Mouse (Mus musculus): ENCODE measurements around the gene Acsl4. TPM values are rescaled to one million over a fixed set of nuclear protein-coding genes. Genes with fewer than 3 reads are reported as not detected.

Gene Acsl4
- polyA plus RNA-seq, 1 experiment from 2014 or later = 25.5 TPM

DNA sequence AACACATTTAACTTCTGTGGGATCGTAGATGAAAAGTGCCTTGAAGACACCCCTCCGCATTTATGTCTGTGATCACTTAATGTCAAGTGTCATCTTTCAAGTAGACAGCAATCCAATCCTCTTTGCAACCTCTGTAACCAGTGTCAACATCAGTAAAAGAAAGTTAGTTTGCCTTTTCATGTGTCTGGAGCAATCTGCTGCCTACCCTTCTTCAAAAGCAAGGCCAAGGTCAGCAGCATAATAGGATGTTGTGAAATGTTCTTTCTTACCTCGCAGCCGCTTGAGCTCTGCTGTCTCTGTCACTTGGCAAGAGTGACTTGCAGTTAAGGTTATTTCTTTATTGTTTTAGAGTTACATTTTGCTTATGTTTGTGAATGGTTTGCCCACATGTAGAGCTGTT is 14.8 kb downstream of the Acsl4 start:
- Histone ChIP-seq H3K9me3 (ENCODE audit: control insufficient read depth, low read length) (no peaks in the 10 kb centered on the region), H3K4me3 (ENCODE audit: low read length) (no peak overlapping the region), H3K27ac (ENCODE audit: low read depth, low read length) (no peak overlapping the region), H3K36me3 (ENCODE audit: control insufficient read depth, insufficient read depth, low read length) (no peaks in the 10 kb centered on the region), H3K27me3 (replicated peaks; ENCODE audit: control insufficient read depth, insufficient read depth, low read length) (no peaks in the 10 kb centered on the region), H3K4me2 (ENCODE audit: low read length) (no peak overlapping the region), H3K4me1 (ENCODE audit: control insufficient read depth, insufficient read depth, low read depth, low read length) (no peaks in the 10 kb centered on the region), H3K9ac (ENCODE audit: low read depth, low read length) (no peak overlapping the region)
- ATAC-seq = no peak
- WGBS = 89% methylated on average over 4 of the region's 4 CpGs

DNA sequence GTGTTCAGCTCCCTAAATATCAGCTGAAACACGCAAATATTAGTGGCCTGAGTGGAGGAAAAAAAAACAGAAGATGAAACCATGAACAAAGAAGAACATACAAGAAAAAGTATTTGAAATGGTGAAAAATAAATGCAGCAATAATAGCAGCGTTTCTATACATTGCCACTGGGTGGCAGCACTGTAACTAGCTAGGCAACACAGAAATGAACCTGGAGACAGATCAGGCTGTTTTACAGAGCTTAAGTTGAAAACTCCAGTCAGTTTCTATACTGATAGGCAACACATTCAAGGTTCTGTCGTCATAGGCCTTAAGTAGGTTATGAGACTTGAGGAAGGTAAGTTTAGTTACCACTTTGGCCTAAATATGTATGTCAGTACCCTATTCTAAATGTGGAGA is 17.9 kb downstream of the Acsl4 start:
- no peak for ATAC-seq
- H3K4me2 ChIP-seq (ENCODE audit: low read length) = no peak overlapping the region
- no peaks in the 10 kb centered on the region for H3K36me3 ChIP-seq (ENCODE audit: control insufficient read depth, insufficient read depth, low read length)
- no peaks in the 10 kb centered on the region for H3K9me3 ChIP-seq (ENCODE audit: control insufficient read depth, low read length)
- no peaks in the 10 kb centered on the region for H3K27me3 ChIP-seq (replicated peaks; ENCODE audit: control insufficient read depth, insufficient read depth, low read length)
- 15% methylated on average over 3 of the region's 3 CpGs for WGBS
- H3K4me1 ChIP-seq (ENCODE audit: control insufficient read depth, insufficient read depth, low read depth, low read length) = no peaks in the 10 kb centered on the region
- no peak overlapping the region for H3K27ac ChIP-seq (ENCODE audit: low read depth, low read length)
- no peak overlapping the region for H3K4me3 ChIP-seq (ENCODE audit: low read length)
- no peak overlapping the region for H3K9ac ChIP-seq (ENCODE audit: low read depth, low read length)

DNA sequence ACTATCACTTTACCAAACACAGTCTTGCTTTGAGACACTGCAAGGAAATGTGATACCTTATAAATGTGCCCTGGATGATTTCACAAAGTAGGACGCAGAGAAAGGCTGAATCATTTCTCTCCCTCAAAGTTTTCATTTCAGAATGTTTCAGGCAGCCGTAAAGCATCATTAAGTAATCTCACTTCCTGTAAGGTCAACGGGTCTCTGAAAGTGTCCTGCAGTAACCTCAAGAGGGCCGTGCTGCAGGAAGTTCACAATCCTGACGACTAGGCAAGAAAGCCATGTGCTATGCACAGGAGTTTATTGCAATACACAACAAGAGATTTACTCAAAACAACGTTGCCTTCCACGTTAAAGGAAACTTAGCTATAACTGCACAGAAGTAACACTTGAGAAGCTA is 20.4 kb downstream of the Acsl4 start:
- Histone ChIP-seq H3K4me1 (ENCODE audit: control insufficient read depth, insufficient read depth, low read depth, low read length) (no peaks in the 10 kb centered on the region), H3K9ac (ENCODE audit: low read depth, low read length) (no peak overlapping the region), H3K36me3 (ENCODE audit: control insufficient read depth, insufficient read depth, low read length) (no peaks in the 10 kb centered on the region), H3K4me2 (ENCODE audit: low read length) (no peak overlapping the region), H3K9me3 (ENCODE audit: control insufficient read depth, low read length) (no peaks in the 10 kb centered on the region), H3K27ac (ENCODE audit: low read depth, low read length) (no peak overlapping the region), H3K4me3 (ENCODE audit: low read length) (no peak overlapping the region), H3K27me3 (replicated peaks; ENCODE audit: control insufficient read depth, insufficient read depth, low read length) (no peaks in the 10 kb centered on the region)
- no peak for ATAC-seq
- WGBS = 70% methylated on average over 7 of the region's 7 CpGs

DNA sequence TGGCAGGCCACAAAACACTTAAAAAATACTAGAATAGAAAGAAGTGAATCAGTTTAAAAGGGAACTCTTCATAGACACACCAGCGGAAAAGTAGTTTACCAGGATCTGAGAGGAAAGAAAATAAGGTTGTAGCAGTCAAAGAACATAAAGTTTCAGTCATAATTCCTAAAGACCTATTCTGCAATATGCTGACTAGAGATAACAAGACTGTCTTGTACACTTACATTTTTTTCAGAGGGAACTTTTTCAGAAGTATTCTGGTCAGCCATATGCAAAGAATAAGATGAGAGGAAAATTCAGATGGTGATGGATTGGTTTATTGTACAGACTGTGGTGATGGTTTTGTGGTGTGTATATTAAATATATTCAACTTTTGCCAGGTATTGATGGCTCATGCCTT is 26.5 kb downstream of the Acsl4 start:
- Histone ChIP-seq H3K4me2 (ENCODE audit: low read length) (no peak overlapping the region), H3K4me3 (ENCODE audit: low read length) (no peak overlapping the region), H3K4me1 (ENCODE audit: control insufficient read depth, insufficient read depth, low read depth, low read length) (no peaks in the 10 kb centered on the region), H3K9ac (ENCODE audit: low read depth, low read length) (no peak overlapping the region), H3K36me3 (ENCODE audit: control insufficient read depth, insufficient read depth, low read length) (no peaks in the 10 kb centered on the region), H3K27me3 (replicated peaks; ENCODE audit: control insufficient read depth, insufficient read depth, low read length) (no peaks in the 10 kb centered on the region), H3K9me3 (ENCODE audit: control insufficient read depth, low read length) (no peaks in the 10 kb centered on the region), H3K27ac (ENCODE audit: low read depth, low read length) (no peak overlapping the region)
- WGBS = 79% methylated on average over 1 of the region's 1 CpGs
- ATAC-seq = no peak

DNA sequence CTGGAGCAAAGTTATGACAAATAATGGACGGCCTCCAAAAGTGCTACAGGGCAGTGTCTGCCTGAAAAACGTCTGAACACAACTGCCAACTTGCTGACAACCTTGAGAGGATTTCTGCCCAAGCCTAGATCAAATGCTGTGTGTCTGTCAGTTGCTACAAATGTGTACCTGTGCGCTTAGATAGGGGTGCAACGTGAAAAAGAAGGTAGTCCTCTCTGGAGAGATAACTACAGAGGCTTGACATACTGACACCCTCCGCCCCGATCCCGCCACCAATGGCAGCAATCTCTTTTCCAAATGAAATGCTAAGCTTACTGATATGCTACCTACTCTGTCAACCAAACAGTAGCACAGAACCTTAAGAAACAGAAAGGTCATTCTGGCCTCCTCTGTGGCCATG is 31.3 kb downstream of the Acsl4 start:
- Histone ChIP-seq H3K4me2 (ENCODE audit: low read length) (no peak overlapping the region), H3K9ac (ENCODE audit: low read depth, low read length) (no peak overlapping the region), H3K4me1 (ENCODE audit: control insufficient read depth, insufficient read depth, low read depth, low read length) (no peaks in the 10 kb centered on the region), H3K36me3 (ENCODE audit: control insufficient read depth, insufficient read depth, low read length) (no peaks in the 10 kb centered on the region), H3K27me3 (replicated peaks; ENCODE audit: control insufficient read depth, insufficient read depth, low read length) (no peaks in the 10 kb centered on the region), H3K4me3 (ENCODE audit: low read length) (no peak overlapping the region), H3K9me3 (ENCODE audit: control insufficient read depth, low read length) (no peaks in the 10 kb centered on the region), H3K27ac (ENCODE audit: low read depth, low read length) (no peak overlapping the region)
- WGBS = 88% methylated on average over 7 of the region's 7 CpGs
- ATAC-seq = no peak

DNA sequence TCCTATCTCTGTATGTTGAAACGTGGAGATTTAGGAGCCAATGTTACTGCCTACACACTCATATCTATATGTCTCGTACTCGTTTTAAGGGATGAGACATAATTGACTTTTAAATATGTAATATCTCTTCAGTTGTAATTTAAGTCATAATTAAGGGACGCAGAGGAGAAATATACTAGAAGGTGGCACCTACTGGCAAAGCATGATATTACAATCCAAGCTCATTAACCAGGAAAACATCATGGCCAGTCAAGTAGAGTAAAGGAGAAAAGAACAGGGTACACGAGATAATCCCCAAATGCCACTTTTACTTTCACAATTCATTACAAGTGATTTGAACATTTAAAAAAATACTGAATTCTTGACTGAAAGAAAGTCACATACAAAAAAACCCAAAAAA is 31.9 kb downstream of the Acsl4 start:
- Histone ChIP-seq H3K9me3 (ENCODE audit: control insufficient read depth, low read length) (no peaks in the 10 kb centered on the region), H3K27me3 (replicated peaks; ENCODE audit: control insufficient read depth, insufficient read depth, low read length) (no peaks in the 10 kb centered on the region), H3K4me2 (ENCODE audit: low read length) (no peak overlapping the region), H3K27ac (ENCODE audit: low read depth, low read length) (no peak overlapping the region), H3K9ac (ENCODE audit: low read depth, low read length) (no peak overlapping the region), H3K4me3 (ENCODE audit: low read length) (no peak overlapping the region), H3K4me1 (ENCODE audit: control insufficient read depth, insufficient read depth, low read depth, low read length) (no peaks in the 10 kb centered on the region), H3K36me3 (ENCODE audit: control insufficient read depth, insufficient read depth, low read length) (no peaks in the 10 kb centered on the region)
- ATAC-seq = no peak
- WGBS = 78% methylated on average over 5 of the region's 5 CpGs

DNA sequence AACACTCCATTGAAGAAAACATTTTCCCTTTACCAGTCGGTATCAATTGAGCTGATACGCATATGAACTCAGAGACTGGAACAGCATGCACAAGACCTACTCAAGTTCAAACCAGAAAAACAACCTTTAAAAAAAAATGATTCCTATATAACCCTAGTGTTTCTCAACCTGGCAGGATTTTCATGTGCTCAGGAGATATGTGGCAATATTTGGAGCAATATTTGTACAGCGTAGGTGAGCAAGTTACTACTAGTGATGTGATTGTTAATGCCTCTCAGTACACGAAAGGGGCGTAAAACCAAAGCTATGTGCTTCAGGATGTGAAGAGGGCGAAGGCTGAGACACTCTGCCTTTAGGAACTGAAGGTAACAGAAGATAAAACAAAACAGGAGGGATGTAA is 54.1 kb downstream of the Acsl4 start:
- H3K9me3 ChIP-seq (ENCODE audit: control insufficient read depth, low read length) = no peaks in the 10 kb centered on the region
- no peak overlapping the region for H3K4me2 ChIP-seq (ENCODE audit: low read length)
- H3K27ac ChIP-seq (ENCODE audit: low read depth, low read length) = no peak overlapping the region
- no peak for ATAC-seq
- H3K4me1 ChIP-seq (ENCODE audit: control insufficient read depth, insufficient read depth, low read depth, low read length) = no peaks in the 10 kb centered on the region
- H3K9ac ChIP-seq (ENCODE audit: low read depth, low read length) = no peak overlapping the region
- no peak overlapping the region for H3K4me3 ChIP-seq (ENCODE audit: low read length)
- WGBS = 95% methylated on average over 6 of the region's 6 CpGs
- H3K36me3 ChIP-seq (ENCODE audit: control insufficient read depth, insufficient read depth, low read length) = no peaks in the 10 kb centered on the region
- no peaks in the 10 kb centered on the region for H3K27me3 ChIP-seq (replicated peaks; ENCODE audit: control insufficient read depth, insufficient read depth, low read length)

DNA sequence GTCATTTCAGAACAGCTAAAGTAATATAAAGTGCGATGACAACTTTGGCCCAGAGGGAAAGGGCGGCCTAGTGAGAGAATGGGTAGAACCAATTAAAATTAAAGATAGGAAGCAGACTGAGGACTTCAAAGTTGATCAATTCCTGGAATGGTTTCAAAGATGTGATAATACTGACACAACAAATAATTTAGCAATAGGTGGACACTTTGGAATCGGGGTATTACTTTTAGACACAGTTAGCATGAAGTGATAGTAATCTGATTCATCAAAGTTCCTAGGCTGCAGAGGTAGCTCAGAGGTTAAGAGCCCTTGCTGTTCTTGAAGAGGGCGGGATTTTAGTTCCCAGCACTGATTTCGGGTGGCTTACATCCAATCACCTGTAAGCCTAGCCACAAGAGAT is 54.8 kb downstream of the Acsl4 start:
- no peaks in the 10 kb centered on the region for H3K36me3 ChIP-seq (ENCODE audit: control insufficient read depth, insufficient read depth, low read length)
- H3K27me3 ChIP-seq (replicated peaks; ENCODE audit: control insufficient read depth, insufficient read depth, low read length) = no peaks in the 10 kb centered on the region
- 96% methylated on average over 5 of the region's 5 CpGs for WGBS
- no peak overlapping the region for H3K27ac ChIP-seq (ENCODE audit: low read depth, low read length)
- H3K4me1 ChIP-seq (ENCODE audit: control insufficient read depth, insufficient read depth, low read depth, low read length) = no peaks in the 10 kb centered on the region
- ATAC-seq = no peak
- no peak overlapping the region for H3K4me3 ChIP-seq (ENCODE audit: low read length)
- H3K4me2 ChIP-seq (ENCODE audit: low read length) = no peak overlapping the region
- H3K9ac ChIP-seq (ENCODE audit: low read depth, low read length) = no peak overlapping the region
- H3K9me3 ChIP-seq (ENCODE audit: control insufficient read depth, low read length) = no peaks in the 10 kb centered on the region

DNA sequence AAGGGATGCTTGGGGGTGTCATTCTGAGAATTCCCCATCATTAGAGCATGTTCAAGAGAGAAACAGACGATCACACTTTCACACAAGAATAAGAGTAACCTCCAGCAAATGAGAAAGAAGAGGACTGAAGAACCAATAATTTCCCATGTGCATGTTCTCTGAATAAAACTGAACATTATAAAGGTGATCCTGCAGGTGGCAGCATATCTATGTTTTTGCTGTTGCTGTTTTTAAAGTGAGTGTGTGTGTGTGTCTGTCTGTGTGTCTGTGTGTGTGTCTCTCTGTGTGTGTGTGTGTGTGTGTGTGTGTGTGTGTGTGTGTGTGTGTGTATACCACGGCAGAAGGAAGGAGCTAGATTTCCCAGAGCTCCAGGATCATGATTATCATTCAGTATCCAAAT is 64.6 kb downstream of the Acsl4 start:
- WGBS = 92% methylated on average over 1 of the region's 2 CpGs
- Histone ChIP-seq H3K36me3 (ENCODE audit: control insufficient read depth, insufficient read depth, low read length) (no peaks in the 10 kb centered on the region), H3K4me3 (ENCODE audit: low read length) (no peak overlapping the region), H3K9me3 (ENCODE audit: control insufficient read depth, low read length) (no peaks in the 10 kb centered on the region), H3K9ac (ENCODE audit: low read depth, low read length) (no peak overlapping the region), H3K4me1 (ENCODE audit: control insufficient read depth, insufficient read depth, low read depth, low read length) (no peaks in the 10 kb centered on the region), H3K27me3 (replicated peaks; ENCODE audit: control insufficient read depth, insufficient read depth, low read length) (no peaks in the 10 kb centered on the region), H3K4me2 (ENCODE audit: low read length) (no peak overlapping the region), H3K27ac (ENCODE audit: low read depth, low read length) (no peak overlapping the region)
- ATAC-seq = no peak

DNA sequence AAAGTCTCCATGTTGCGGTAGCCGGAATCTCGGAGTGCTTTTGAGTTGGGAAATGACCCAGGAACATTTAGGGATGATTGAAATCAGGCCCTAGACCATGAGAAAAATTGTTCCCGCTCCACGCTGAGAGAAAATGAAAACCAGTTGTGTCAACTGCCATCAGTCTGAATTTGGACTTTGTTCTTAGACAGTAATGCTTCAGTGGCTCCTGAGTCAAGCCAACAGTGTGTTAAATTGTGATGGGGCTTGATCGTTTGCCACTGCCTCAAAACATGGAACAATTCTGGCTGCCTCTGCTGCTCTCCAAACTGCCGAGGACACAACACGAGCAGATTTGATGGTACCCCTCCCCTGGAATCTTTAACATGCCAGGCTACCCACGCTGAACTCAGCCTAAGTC is 74.2 kb downstream of the Acsl4 start:
- 87% methylated on average over 8 of the region's 9 CpGs for WGBS
- H3K27ac ChIP-seq (ENCODE audit: low read depth, low read length) = no peak overlapping the region
- H3K36me3 ChIP-seq (ENCODE audit: control insufficient read depth, insufficient read depth, low read length) = no peaks in the 10 kb centered on the region
- H3K9me3 ChIP-seq (ENCODE audit: control insufficient read depth, low read length) = no peaks in the 10 kb centered on the region
- ATAC-seq = no peak
- H3K4me1 ChIP-seq (ENCODE audit: control insufficient read depth, insufficient read depth, low read depth, low read length) = no peaks in the 10 kb centered on the region
- no peak overlapping the region for H3K9ac ChIP-seq (ENCODE audit: low read depth, low read length)
- no peak overlapping the region for H3K4me2 ChIP-seq (ENCODE audit: low read length)
- H3K4me3 ChIP-seq (ENCODE audit: low read length) = no peak overlapping the region
- no peaks in the 10 kb centered on the region; the same call in 1 of the 2 replicates for H3K27me3 ChIP-seq (replicated peaks; ENCODE audit: control insufficient read depth, insufficient read depth, low read length)
